In genomic region chr2:115933259-115933658, GRCm38 (mm10) we compare ENCODE assay signal across 28 mouse cellular contexts.
A peak's percentile ranks its signal among the peaks of the same experiment; 100 is the strongest.
DNase-seq lines count a peak whose midpoint lies in the region; ATAC-seq lines count a peak whose summit lies in the region.
"Had no signal": no experiment of that assay in that cellular context is flagged by ENCODE, and none has a peak within 500 bp of the region (broad histone marks: within the 10 kb centered on the region; RNA-seq: fewer than 3 reads in every experiment).

No protein-coding gene starts in this region.

- H3K36me3 ChIP-seq in liver, embryonic 11.5 days (ENCODE audit: control insufficient read depth, insufficient read depth, low read length) = no peaks in the 10 kb centered on the region
- no peaks in the 10 kb centered on the region for H3K36me3 ChIP-seq in liver, embryonic 13.5 days
- no peaks in the 10 kb centered on the region for H3K36me3 ChIP-seq in liver, embryonic 16.5 days (ENCODE audit: control insufficient read depth, insufficient read depth)
- no peaks in the 10 kb centered on the region for H3K36me3 ChIP-seq in midbrain, embryonic 14.5 days (ENCODE audit: control insufficient read depth, insufficient read depth, low read length)
- H3K36me3 ChIP-seq: embryonic facial prominence, embryonic 13.5 days; forebrain, embryonic 15.5 days; heart, embryonic 10.5 days had no signal

- H3K9ac ChIP-seq in liver, embryonic 11.5 days (ENCODE audit: low read depth, low read length) = no peak overlapping the region
- H3K9ac ChIP-seq in liver, embryonic 13.5 days = no peak overlapping the region
- H3K9ac ChIP-seq in liver, embryonic 16.5 days (ENCODE audit: low read depth, low read length) = no peak overlapping the region
- H3K9ac ChIP-seq in midbrain, embryonic 14.5 days (replicated peaks; ENCODE audit: low read length) = no peak overlapping the region
- H3K9ac ChIP-seq: embryonic facial prominence, embryonic 13.5 days; forebrain, embryonic 12.5 days; forebrain, embryonic 15.5 days; heart, embryonic 13.5 days; hindbrain, embryonic 14.5 days had no signal

- H3K4me1 ChIP-seq in liver, embryonic 11.5 days (replicated peaks; ENCODE audit: control insufficient read depth, insufficient read depth, low read length) = no peaks in the 10 kb centered on the region
- H3K4me1 ChIP-seq in liver, embryonic 13.5 days (replicated peaks) = no peaks in the 10 kb centered on the region
- H3K4me1 ChIP-seq in liver, embryonic 16.5 days (ENCODE audit: control insufficient read depth, low read depth, low read length) = no peaks in the 10 kb centered on the region
- no peaks in the 10 kb centered on the region for H3K4me1 ChIP-seq in midbrain, embryonic 14.5 days (ENCODE audit: control insufficient read depth, insufficient read depth, low read length)
- H3K4me1 ChIP-seq: embryonic facial prominence, embryonic 10.5 days; embryonic facial prominence, embryonic 13.5 days; forebrain, embryonic 12.5 days had no signal

- 0 out of 2 replicates have a peak, but pooled peaks have one; percentile 36 for ATAC-seq in liver, embryonic 11.5 days (replicated peaks; ENCODE audit: low FRiP score)
- ATAC-seq in liver, embryonic 13.5 days (ENCODE audit: low read depth) = peak; percentile 54; the same call in 1 of the 2 replicates
- ATAC-seq in liver, embryonic 16.5 days (ENCODE audit: low read depth) = peak; percentile 66
- no peak for ATAC-seq in midbrain, embryonic 14.5 days (ENCODE audit: low FRiP score, low TSS enrichment)
- ATAC-seq: activated CD4-positive, CD25-positive, alpha-beta regulatory T cell, adult 4 months; CD4-positive, CD25-positive, alpha-beta regulatory T cell, adult 4 months; forebrain, embryonic 15.5 days had no signal

- H3K27me3 ChIP-seq in liver, embryonic 11.5 days (replicated peaks; ENCODE audit: control insufficient read depth, insufficient read depth, low read length) = no peaks in the 10 kb centered on the region
- no peaks in the 10 kb centered on the region for H3K27me3 ChIP-seq in liver, embryonic 13.5 days
- no peaks in the 10 kb centered on the region for H3K27me3 ChIP-seq in liver, embryonic 16.5 days (ENCODE audit: control insufficient read depth, insufficient read depth, low read depth, low read length)
- H3K27me3 ChIP-seq in midbrain, embryonic 14.5 days (ENCODE audit: control insufficient read depth, insufficient read depth, low read length) = no peaks in the 10 kb centered on the region
- H3K27me3 ChIP-seq: embryonic facial prominence, embryonic 13.5 days; forebrain, embryonic 12.5 days; forebrain, embryonic 15.5 days; heart, embryonic 13.5 days had no signal

- H3K27ac ChIP-seq in liver, embryonic 11.5 days (ENCODE audit: low read depth, low read length) = no peak overlapping the region
- no peak overlapping the region for H3K27ac ChIP-seq in liver, embryonic 13.5 days
- H3K27ac ChIP-seq in liver, embryonic 16.5 days (ENCODE audit: low read length) = no peak overlapping the region
- no peak overlapping the region for H3K27ac ChIP-seq in midbrain, embryonic 14.5 days (replicated peaks; ENCODE audit: low read depth, low read length)
- H3K27ac ChIP-seq: embryonic facial prominence, embryonic 10.5 days; embryonic facial prominence, embryonic 13.5 days; forebrain, embryonic 12.5 days; forebrain, embryonic 15.5 days; heart, adult 2 months; heart, embryonic 10.5 days; heart, embryonic 13.5 days; hindbrain, embryonic 14.5 days had no signal

- H3K9me3 ChIP-seq in liver, embryonic 11.5 days (ENCODE audit: control insufficient read depth, low read length) = no peaks in the 10 kb centered on the region
- H3K9me3 ChIP-seq in liver, embryonic 13.5 days (replicated peaks) = no peaks in the 10 kb centered on the region
- H3K9me3 ChIP-seq in liver, embryonic 16.5 days (replicated peaks; ENCODE audit: control insufficient read depth, low read length) = no peaks in the 10 kb centered on the region
- H3K9me3 ChIP-seq in midbrain, embryonic 14.5 days (ENCODE audit: control insufficient read depth, low read length) = no peaks in the 10 kb centered on the region
- H3K9me3 ChIP-seq: embryonic facial prominence, embryonic 10.5 days; embryonic facial prominence, embryonic 13.5 days; forebrain, embryonic 12.5 days; forebrain, embryonic 15.5 days; heart, embryonic 10.5 days; heart, embryonic 13.5 days had no signal

- 20% methylated on average over 2 of the region's 2 CpGs for WGBS in liver, embryonic 11.5 days
- 7% methylated on average over 2 of the region's 2 CpGs for WGBS in liver, embryonic 13.5 days (ENCODE audit: insufficient replicate concordance)
- WGBS in liver, embryonic 16.5 days (ENCODE audit: insufficient replicate concordance) = 11% methylated on average over 2 of the region's 2 CpGs
- WGBS in midbrain, embryonic 14.5 days = 79% methylated on average over 2 of the region's 2 CpGs

- no peak for DNase-seq in liver, embryonic 11.5 days (ENCODE audit: low spot score)
- no peak for DNase-seq in liver, embryonic 13.5 days
- no peak for DNase-seq in urinary bladder, postnatal 36 days (ENCODE audit: low spot score in 2 of 2)
- DNase-seq in midbrain, embryonic 14.5 days = no peak
- no peak for DNase-seq in lung, postnatal 14 days
- DNase-seq: adrenal gland, adult 8-10 months; adrenal gland, postnatal 25 days; cerebellum, adult 11-12 months; cerebellum, adult 8-10 months; cerebellum, postnatal 10 days; cerebellum, postnatal 36 days; embryo, embryonic 11 days; gastrocnemius, postnatal 10 days; gastrocnemius, postnatal 36 days; heart, adult 2 months; heart, postnatal 14 days; heart, postnatal 4 days had no signal

- H3K4me3 ChIP-seq in liver, embryonic 11.5 days (ENCODE audit: low read depth, low read length) = no peak overlapping the region
- no peak overlapping the region for H3K4me3 ChIP-seq in liver, embryonic 13.5 days (replicated peaks)
- H3K4me3 ChIP-seq in liver, embryonic 16.5 days (ENCODE audit: low read depth, low read length) = no peak overlapping the region
- no peak overlapping the region for H3K4me3 ChIP-seq in midbrain, embryonic 14.5 days (replicated peaks; ENCODE audit: low read depth, low read length)
- H3K4me3 ChIP-seq: embryonic facial prominence, embryonic 10.5 days; embryonic facial prominence, embryonic 13.5 days; erythroblast, embryonic 14.5 days; forebrain, embryonic 12.5 days; forebrain, embryonic 15.5 days; heart, adult 2 months; heart, embryonic 10.5 days; heart, embryonic 13.5 days had no signal

- no peak overlapping the region for H3K4me2 ChIP-seq in liver, embryonic 11.5 days
- no peak overlapping the region for H3K4me2 ChIP-seq in liver, embryonic 13.5 days
- no peak overlapping the region for H3K4me2 ChIP-seq in liver, embryonic 16.5 days (ENCODE audit: low read depth, low read length)
- no peak overlapping the region for H3K4me2 ChIP-seq in midbrain, embryonic 14.5 days (ENCODE audit: low read length)
- H3K4me2 ChIP-seq: embryonic facial prominence, embryonic 13.5 days; forebrain, embryonic 12.5 days; forebrain, embryonic 15.5 days; heart, embryonic 13.5 days; hindbrain, embryonic 14.5 days had no signal
